Mouse (Mus musculus) cerebellum, adult 18-20 months (tissue): ENCODE measurements at regions not wholly inside any gene's neighbourhood (a gene's known extent, or its start where the extent isn't known, plus 50 kb on each side); places are given as distances from the start of the nearest gene placed in this dataset.
"Not testable (repeated sequence)": the region's sequence is repeated elsewhere in the genome, so short reads cannot be mapped to it uniquely, and the experiment has no call there.

Source experiments
- DNase-seq, 2 experiments: peaks; one replicate each; pipeline ENCODE4 v3.0.0; 2021

DNA sequence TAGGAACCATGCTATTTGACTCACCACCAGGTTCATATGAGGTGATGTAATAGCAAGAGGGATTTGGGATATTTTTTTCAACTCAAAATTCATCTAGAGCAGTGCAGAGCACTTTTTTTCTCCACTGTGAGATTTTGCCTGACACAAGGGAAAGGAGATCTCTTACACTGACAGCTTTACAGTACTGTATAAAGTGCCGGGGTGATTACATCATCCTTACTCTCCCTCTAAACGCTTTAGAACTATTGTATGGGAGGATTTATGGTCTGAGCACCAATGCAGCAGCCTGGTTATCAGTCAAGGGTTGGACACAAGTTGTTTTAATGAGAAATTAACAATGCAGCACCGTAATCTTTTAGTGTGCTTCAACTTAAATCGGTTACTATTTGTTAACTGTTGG is 196.5 kb downstream of the Bmp2 start:
- no peak for DNase-seq

DNA sequence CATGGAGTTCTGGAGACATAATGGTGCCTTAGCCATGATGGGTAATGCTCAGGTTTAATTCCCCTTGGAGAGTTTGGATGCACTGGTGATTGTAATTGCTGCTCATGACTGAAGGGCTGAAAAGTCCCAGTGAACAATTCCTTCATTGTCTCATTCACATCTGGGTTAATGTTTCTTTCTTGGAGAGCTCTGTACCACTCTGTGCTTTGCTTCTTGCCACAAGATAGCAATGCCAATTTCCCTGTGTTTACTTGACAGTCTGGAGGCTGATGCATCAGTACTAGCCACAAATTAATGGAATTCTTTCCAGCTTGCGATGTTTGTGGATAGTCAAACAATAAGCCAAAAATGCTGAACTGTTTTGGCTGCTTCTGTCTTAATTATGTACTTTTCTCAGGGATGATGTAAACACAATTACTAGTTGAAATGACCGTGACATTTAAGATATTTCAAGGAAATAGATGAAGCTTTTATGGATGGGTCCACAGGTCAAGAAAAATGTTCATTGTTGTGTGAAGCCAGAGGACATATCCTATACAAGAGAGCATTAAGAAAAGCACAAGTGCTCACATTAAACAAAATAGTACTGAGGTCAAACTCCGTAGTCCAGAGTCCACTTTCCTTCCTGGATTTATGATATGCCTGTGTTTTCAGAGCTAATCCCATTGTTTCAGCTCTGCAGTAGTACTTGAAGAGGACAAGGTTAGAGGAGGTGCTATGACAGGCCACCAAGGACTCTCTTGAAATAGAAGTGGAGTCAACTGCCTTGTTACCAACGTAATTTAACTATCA is 198.1 kb downstream of the Bmp2 start:
- no peak for DNase-seq

DNA sequence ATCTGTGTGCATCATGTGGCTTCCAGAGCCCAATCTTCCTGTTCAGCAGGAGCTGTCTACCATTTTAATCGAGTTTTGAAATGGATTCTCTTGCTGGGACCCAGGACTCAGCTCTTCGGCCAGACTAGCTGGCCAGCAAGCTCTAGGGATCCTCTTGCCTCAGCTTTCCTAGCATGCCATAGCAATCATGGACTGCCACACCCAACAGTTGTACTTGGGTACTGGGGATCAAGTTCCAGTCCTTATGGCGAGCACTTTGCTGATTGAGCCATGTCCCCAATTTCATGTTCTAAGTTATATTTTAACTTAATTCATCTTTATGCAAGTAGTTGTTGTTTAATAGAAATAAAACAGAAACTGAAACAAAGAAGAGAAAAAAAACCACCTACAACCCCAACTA is 202.1 kb downstream of the Bmp2 start:
- no peak for DNase-seq

DNA sequence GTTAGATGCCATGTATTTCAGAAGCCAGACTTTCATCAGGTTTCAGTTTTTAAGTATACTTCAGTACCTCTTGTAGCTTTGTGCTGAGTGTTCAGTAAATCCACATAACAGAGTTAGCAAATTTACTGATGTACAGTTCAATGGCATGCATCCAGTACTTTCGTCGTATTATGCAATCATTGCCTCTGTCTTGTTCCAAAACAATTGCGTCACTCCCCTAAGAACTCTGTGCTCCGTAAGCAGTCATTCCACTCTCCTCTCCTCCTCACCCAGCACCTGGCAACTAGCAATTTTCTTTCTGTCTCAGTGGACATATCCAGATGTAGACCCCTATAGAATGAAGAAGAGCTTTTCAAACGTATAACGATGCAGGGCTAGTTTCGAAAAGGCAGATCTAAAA is 209.5 kb downstream of the Bmp2 start:
- no peak for DNase-seq

DNA sequence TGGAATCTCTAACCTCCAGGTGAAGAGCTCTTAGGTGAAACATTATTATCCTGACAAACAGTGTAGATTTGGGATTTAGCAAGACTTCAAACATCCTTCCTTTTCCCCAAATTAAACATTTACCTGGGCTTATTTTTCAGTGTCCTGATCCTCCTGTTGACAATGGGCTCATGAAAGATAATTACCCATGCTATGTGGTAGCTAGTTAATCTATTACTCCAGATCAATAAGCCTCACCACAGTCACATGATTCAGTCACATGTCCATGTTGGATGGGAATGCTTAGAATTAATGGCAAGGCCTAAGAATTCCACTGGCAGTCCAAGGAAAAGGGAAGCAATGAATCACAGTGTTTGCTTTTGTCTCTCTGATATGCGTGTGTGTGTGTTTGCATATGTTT is 216.6 kb downstream of the Bmp2 start:
- DNase-seq: no peak

DNA sequence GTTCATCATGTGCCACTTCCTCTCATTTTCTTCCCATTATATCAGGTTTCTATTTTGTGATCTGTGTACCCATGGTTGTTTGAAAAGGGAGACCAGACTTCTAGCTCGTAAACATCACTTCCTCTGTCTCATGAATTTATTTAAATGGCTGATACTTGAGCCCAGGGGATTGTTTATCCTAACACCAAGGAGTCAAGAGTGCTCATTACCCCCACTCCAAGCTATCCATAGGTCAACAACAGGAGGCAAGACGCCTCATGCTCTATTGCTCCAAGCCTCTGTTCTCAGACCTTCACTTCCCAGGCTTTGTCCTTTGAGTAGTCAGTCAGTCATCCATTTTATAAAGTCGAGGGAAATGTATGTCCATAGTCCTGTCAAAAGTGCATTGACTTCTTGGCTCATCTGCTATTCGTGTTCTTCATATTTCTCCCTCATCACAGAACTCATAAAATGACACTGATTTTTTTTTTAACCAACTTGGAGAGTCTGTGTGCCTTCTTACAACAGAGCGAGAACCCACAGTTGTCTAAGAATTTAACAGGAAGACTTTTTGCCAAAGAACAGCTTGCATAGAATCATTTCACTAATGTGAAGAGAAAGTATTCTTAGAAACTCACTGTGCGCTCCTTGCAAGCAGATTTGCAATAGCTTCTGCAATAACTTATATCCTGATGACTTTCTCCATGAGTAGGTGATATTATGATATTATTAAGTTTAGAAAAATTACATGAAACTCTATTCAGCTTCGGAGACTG is 231.8 kb downstream of the Bmp2 start:
- no peak for DNase-seq

DNA sequence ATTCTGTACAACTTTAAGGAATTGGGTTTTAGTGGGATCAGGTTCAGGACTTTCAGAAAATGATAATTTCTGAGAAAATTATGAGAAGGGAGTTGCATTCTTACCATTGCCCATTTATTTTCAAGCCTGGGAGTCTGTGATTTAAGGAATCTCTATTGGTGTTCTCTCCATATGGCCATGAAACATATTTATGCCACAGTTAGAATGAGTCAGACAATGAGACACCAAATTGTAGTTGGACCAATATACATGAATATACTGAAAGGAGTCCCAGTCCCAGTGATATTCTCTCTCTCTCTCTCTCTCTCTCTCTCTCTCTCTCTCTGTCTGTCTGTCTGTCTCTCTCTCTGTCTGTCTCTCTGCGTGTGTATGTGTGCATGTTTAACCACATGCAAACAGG is 239.1 kb downstream of the Bmp2 start:
- no peak for DNase-seq

DNA sequence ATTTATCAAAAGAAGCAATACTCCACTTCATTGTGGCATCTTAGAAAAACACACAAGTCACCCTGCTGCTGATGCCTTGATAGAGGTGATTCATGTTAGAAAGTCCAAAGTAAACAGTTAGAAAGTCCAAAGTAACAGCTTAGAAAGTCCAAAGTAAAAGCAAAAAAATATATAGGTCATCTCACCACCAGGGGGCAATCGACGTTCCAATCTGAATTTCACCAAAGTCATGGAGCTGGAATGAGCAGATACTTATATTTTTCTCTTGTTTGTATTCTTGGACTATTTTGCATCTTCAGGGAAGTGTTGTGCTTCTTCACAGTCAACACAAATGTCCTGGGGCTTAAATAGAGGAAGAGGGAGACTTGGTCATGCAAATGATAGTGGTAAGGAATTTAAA is 241.3 kb downstream of the Bmp2 start:
- DNase-seq: no peak

DNA sequence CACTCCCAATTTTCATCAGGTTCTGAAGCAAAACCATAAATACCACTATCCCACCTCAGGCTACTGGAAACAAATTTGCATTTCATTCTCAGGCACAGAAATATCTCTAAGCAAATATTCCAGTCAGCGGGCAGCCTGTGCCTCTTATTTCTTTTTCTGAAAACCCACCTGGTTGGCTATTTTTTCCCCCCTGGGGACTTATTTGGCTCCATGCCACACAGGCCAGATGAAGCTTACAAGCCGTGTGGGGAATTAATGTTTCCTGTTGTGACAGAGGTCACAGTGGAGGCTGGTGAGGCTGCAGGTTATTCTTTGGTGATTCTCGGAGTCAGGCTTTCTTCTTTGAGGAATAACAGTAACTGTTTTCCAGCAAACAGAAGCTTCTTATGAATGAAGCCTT is 250.7 kb downstream of the Bmp2 start:
- no peak for DNase-seq

DNA sequence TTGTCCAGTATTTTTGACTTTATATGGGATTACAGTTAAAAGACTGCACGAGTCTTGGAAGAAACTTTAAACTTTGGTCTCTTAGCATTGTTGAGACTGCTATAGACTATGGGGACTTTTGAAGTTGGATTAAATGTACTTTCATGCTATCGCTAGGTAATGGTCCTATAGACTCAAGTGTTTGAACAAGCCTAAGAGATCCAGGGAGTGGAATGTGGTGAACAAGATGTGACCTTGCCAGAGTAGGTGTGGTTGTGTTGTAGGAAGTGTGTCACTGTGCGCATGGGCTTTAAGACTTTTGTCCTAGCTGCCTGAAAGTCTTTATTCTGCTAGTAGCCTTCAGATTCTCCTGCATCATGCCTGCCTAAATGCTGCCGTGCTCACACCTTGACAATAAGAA is 269.5 kb downstream of the Bmp2 start:
- no peak for DNase-seq

DNA sequence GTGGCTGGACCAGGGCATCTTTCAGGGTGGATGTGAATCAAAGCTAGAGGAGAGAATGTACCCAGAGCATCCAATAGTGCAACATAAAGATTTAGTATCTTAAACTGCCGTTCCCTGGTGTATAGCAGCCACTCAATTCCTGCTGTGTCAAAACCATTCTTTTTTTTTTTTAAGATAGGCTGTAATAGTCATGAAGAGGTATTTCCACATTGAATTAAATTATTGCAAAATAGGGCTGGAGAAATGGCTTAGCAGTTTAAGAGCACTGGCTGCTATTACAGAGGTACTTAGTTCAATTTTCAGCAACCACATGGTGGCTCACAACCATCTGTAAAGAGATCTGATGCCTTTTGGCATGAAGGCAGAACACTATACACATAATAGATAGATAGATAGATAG is 277.4 kb downstream of the Bmp2 start:
- DNase-seq: no peak

DNA sequence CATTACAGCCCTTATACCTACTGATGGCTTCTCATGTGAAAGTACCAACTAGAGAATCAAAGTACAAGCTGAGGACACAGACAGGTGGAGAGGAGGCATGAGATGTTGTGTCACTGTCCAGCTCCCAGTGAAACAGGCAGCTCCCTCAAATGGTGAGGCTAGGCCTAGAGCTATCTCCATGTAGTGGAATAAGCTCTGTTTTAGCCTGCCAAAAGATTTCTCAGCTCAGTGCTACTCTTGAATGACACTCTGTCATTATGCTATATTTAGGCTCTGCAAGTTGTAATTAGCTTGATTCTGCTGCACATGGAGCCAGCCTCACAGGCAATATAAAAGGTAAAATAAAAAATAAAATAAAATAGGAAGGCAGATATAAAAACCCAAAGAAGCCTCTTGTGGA is 298.5 kb downstream of the Bmp2 start:
- DNase-seq: no peak

DNA sequence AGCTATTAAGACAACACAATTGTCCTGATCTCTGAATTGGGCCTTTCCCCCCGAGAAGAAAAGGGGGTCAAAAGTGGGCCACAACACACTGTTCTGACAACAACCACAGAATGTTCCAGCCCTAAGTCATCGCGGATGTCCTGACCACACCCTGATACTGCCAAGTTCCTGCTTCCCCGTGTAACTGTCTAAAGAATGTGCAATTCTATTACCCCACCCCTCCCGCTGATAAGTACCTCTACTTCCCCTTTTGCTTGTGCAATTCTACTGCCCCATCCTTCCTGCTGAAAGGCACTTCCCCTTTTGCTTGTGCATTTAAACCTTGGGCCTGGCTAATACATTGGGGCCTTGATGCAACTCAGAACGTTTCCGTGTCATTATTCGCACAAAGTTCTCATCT is 323.0 kb downstream of the Bmp2 start:
- not testable (repeated sequence) for DNase-seq

DNA sequence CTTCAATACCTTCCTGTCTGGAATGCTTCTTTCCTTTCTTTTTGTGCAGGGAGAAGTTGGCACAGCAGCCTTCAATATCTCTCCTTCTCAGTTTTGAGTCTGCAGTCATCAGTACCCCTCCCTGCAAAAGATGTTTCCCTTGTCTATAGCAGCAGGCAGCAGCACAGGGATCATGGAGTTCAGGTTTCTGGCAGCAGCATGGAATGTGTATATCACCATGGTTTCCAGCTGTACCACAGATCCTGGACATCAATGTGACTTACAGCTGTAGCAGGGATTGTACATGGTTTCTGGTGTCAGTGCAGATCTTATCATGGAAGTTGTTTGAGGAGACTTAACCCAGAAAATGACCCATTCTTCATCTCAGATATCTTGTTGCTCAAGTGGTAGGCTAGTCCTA is 331.7 kb downstream of the Bmp2 start:
- no peak for DNase-seq

DNA sequence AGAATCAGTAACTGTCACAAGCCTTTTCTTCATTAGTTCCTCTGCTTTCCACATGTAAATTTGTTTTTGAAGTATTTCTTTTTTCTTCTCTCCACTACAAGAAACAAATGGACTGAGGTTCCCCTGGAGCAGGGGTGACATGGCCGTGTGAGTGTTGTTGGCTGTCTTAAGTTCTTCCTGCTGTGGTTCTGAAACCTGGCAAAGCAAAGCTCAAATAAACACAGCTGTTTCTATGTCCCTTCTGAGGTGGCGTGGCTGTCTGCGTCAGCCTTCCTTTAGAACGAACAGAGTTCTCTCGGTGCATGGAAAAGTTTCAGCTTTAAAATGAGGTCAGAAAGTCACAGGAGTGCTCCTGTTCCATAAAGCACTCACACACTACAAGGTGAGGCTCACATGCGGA is 354.3 kb downstream of the Bmp2 start:
- DNase-seq: no peak
